Mouse (Mus musculus): ENCODE data around the gene Map3k14.

The Map3k14 gene

DNA sequence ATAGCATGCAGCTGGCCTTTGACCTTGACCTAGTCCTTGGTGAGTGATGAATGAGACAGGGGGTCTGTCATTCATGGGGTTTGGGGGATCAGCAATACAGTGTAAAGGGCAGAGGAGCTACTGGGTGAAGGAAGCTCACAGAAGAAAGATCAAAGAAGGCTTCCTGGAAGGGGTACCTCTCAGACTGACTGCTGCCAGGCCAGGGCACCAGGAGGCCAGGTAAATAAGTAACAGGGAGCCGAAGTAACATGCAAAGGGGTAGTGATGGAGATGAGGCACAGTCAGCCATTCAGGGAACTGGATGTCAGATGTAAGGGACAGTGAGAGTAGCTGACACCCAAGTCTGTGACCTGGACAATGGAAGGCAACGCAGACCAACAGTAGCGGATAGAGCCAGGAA is 5.6 kb upstream of the Map3k14 start:
- DNase-seq (ENCODE audit: low spot score in 2 of 2) = no peak

DNA sequence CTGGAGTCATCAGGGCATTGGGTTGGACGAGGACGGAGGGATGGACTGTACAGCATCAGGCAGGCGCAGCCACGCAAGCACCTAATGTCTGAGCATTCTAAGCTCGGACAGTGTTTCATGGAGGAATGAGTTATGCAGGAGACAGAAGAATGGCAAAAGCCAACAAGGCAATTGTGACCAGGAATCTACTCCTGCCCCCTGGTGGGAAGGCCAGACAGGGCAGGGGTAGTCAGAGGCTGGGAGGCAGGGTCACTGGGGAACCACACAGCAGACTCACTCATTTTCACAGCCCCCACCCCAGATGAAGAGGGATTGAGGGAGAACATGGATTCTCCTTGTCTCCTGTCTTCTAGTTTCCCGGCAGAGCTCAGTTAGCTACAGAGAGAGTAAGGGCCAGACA is 4.7 kb upstream of the Map3k14 start:
- DNase-seq (ENCODE audit: low spot score in 2 of 2) = no peak

DNA sequence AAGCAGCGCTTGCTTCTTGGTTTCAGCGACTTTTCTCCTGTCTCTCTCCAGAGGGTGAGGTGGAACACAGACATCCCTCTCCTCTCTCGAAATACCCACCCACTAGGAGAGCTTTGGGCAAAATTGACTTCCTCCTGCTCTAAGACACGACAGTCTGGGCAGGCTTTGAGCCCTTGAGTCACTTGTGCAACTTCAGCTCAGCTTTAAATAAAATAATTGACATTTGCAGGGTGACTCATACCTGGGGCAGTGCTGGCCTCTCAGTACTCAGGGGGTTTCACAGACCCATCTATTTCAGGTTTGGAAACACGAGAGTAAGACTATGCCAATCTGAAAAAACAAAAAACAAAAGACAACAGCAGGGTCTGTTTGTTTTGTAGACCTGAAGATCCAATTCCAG is 2.2 kb upstream of the Map3k14 start:
- no peak for DNase-seq (ENCODE audit: low spot score in 2 of 2)

DNA sequence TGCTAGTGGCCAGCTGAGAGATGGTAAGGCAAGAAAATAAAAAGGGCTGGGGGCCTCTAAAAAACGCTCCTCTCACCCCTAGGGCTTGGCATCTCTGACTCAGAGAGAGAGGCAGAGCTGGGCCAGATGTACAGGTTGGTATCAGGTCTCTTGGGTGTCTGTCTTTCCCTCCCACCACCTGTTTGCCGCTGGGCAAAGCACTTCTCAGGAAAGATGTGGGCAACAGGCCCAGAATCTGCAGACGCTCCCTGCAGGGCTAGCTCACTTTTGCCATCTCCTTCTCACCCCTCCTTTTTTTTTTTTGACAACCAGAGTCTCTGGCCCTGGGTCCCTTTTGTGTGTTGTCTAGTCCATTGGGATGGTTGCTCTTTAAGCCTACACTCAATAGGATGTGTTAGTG is 1.6 kb upstream of the Map3k14 start:
- no peak for DNase-seq (ENCODE audit: low spot score in 2 of 2)

DNA sequence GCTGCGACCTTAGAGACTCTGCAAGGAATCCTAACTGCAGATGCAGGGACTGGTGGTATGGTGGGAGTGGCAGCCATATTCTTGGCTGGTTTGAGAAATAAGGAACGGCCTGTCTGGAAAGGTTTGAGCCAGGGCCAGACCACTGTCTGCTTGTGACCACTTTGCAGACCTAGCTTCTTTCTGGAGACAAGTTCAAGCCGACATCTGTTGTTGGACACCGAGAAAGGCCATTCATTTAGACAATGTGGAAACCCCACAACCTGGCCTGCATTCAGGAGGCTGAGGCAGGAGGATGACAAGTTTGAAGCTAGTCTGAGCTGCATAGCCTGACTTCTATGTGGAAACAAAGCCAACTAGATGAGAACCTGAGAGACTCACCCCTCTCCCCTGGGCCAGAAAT is 1.1 kb upstream of the Map3k14 start:
- no peak for DNase-seq (ENCODE audit: low spot score in 2 of 2)

DNA sequence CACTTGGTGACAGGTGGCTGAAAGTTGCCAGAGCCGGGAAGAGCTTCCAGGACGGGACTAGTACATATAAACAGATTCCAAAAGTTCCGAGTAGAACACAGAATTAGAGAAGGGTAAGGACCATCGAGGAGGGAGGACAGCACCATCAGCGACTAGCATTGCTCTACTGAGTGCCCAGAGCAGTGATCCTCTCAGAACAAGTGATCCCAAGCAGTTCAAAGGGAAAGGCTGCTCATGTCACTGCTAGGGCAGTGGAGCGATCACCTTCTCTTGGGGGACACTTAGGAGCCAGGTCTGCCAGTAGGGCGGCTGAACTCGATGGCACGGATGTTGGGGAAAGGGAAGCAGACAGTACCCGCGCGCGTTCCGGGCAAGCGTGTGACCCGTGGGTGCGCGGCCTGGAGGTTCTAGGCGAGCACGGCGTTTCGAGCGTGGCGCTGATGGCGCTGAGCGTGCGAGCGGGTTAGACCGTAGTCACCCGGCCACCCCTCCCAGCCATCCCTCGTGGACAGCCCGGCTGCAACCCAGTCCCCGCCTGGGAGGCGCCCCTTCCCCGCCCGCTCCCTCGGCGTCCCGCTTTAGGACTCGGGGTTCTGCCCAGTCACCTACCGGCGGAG is 435 bp downstream of the Map3k14 start:
- no peak for DNase-seq (ENCODE audit: low spot score in 2 of 2)

DNA sequence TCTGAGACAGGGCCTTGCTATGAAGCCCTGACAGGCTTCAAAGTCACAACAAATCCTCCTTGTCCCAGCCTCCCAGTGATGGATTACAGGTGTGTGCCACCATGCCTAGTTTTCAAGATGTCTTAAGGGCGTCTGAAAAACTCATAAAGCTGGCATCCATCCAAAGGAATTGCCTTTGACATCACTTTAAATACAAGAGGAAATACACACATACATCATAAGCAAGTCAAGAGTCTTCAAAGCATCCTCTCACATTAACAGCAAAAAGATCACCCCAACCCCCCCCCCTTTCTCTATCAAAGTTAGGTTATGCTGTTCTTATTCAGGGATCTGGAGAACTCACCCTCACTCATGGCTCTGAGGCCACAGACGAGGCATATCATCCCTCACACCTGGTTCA is 1.4 kb downstream of the Map3k14 start:
- no peak for DNase-seq (ENCODE audit: low spot score in 2 of 2)

DNA sequence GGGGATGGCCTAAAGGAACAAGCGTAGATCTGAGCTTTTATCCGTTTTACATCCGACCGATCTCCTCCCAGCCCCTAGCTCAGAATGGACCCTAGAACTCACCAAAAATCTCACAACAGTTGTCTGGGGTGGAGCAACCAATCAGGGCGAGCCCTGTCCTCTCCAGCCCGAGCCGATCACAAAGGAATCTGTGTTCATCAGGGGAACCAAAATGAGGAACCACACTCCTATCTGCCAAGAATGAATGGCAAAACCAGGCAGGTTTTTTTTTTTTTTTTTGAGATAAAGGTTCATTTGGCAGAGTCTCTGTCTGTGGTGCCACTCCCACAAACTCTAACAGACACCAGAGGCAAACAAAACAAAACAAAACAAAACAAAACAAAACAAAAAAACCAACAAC is 2.1 kb downstream of the Map3k14 start:
- DNase-seq (ENCODE audit: low spot score in 2 of 2) = no peak

DNA sequence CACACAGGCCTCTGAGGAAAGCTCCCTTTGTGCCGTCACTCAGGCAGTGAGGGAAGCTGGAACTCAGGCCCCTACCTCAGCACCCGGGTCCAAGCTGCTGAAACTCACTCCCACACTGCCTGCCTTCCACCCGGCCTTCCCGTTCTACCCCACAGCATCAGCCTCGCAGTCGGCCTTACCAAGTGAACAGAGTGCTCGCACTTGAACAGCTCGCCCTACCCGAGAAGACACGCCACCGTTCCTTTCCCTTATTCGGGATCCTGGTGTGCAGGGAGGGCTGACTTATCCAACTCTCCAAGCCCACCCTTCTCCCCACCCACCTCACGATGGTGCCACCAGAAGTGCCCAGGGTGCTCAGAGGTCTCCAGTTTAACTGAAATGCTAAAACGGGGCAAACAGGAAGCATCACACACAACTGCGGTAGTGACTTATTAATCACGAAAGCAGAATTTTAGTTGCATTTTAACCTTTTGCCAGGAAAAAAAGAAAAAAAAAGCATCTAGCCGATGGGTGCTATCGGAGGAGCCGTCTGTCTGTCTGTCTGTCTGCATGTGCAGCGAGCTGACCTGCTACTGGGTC is 2.8 kb downstream of the Map3k14 start:
- DNase-seq (ENCODE audit: low spot score in 2 of 2) = no peak

DNA sequence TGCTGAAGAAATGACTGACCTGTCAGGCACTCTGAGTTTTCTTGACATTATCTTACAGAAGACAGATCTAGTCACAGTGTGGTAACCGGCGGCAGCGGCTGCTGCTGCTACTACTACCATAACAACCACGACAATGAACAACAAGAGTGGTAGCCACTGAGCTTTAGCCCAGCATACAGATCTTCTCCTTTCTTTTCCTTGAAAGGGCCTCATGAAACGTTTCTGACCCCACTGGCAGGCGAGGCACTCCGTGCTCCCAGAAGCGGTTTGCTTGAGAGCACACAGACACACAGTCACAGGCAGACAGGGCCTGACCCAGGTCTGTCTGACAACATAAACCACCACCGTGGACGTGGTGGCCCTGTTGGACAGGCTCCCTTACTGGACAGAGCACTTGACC is 3.7 kb downstream of the Map3k14 start:
- DNase-seq (ENCODE audit: low spot score in 2 of 2) = no peak

DNA sequence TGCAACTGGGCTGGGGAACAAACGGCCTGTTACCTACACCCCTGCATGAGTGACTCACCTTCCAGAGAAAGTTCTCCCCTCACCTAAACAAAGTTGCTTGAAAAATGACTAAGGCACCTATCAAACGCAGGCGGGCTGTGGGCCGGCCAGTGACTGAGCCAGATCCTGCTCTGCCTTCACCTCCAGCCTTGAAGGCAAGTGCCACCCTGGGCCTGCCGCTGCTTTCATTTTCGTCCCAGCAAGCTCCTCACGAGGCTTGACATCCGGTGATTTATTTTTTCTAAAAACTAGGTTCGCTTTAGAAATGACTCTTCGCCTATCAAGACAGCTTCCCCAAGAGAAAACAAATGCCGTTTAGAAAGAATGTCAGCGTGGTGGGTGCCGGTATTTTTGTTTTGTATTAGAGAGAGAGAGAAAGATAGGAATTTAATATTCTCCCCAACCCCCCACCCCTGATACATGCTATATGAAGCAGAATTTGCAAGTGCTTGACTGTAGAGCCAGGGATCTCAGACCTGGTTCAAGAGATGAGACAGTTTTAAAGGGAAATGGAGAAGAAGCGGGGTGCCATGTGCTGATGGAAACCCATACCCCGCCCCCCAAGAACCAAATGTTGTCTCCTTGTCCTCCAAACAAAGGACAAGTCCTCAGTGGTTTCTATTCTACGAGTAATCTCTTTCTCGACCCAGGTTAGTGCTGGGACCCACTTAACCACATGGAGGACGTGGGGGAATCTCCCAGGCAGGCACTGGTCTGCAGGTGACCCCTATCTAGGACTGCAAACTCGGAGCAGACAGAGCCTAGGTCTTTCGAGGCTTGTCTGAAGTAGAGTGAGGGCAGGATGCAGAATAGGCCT is 4.6 kb downstream of the Map3k14 start:
- peak in 1 of 2 experiments; percentile 36 for DNase-seq (ENCODE audit: low spot score in 2 of 2)

DNA sequence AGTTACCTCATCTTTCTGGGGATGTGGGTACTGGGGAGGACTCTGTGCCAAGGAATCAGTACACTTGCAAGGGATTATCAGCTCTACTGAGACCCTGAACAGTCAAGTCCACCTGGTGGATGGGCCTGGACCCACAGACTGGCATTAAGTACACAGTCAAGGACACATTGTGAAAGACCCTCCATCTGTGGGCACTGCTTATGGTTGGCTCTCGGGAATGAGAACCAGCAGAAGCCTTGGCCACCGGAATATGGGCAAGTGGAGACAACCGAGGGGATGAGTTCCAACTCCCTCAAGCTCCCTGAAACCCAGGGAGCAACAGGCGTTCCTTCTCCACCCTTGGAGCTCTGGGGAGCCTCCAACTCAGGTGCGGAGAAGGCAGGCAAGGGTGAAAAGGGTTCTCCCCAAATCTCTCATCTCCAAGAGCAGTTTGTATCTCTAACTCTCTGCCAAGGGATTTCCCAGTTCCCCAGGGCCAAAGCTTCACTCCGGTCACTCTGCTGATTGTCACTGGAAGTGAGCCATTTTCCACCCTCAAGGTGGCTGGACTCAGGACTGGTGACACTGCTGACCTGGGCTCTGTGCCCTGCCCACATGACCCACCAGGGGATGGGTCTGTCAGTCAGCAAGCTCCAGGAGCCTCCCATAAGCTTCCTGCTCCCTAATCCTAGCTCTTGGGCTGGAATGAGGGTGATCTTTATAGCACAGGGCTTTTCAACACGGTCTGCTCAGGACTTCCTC is 5.4 kb downstream of the Map3k14 start:
- DNase-seq (ENCODE audit: low spot score in 2 of 2) = no peak

DNA sequence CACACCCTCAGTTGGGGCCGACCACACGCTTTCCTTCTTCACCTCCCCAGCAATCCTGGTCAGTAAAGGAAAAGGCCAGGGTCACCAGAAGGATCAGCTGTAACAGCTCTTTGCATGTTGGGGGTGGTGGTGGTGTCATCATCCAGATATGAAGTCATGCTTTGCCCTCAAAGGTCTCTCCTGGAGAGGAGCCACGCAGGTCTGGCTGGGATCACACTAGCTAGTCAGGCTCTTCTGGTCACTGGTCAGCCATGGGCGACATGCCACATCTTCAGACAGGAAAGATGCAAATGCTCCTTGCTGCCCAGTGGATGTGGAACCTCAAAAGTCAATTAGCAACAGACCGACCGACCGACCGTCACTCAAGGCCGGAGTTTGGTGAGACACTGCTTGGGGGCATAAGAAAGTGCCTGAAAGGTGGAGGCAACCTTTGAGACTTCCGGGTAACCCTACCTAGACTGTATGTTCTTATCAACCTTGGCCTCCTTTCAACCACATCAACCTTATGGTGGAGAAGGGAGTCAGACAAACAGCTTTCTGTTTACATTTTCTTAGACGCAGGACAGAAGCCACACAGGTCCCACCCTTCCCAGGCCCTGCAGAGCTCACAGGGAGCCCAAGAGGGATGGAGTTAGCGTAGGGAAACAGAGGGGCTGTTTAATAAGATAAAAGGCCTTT is 6.6 kb downstream of the Map3k14 start:
- no peak for DNase-seq (ENCODE audit: low spot score in 2 of 2)

DNA sequence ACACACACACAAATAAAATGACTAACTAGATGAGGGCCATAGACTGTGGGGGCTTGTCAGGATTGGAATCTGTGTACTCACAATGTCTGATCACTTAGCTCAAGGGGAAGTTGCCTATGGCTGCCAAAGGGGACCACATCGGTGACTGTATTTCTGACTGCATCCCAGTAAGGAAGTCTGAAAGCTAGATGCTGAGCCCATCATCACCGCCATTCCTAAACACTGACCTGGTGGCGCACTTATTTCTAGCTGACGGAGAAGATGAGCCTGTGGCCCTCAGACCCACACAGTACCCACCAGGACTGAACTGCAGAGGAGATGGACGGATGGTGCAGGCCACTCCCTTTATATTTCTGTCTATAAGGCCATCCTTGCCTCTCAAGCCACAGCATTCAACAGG is 7.2 kb downstream of the Map3k14 start:
- no peak for DNase-seq (ENCODE audit: low spot score in 2 of 2)

DNA sequence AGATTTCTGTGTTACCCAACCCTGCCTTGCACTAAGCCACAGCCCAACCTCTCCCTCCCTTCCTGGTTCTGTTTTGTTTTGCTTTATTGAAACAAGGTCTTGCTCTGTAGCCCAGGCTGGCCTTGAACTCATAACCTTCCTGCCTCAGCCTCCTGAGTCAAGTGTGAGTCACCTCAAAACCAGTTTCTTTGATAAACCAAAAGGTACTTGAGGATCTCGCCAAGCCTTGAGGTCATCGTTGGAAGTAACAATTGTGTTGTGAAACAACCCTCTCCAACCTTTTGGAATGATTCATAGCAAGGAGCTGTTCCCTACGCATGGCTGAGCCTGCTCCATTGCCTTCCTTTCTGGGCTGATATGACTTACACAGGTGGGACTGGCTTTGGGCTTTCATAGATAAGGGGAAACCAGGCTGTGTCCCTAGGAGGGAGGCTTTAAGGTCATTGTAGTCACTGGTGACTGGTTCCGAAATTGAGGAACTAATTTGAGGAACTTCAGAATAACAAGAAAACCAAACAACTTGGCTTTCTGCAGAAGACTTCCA is 9.3 kb downstream of the Map3k14 start:
- no peak for DNase-seq (ENCODE audit: low spot score in 2 of 2)

DNA sequence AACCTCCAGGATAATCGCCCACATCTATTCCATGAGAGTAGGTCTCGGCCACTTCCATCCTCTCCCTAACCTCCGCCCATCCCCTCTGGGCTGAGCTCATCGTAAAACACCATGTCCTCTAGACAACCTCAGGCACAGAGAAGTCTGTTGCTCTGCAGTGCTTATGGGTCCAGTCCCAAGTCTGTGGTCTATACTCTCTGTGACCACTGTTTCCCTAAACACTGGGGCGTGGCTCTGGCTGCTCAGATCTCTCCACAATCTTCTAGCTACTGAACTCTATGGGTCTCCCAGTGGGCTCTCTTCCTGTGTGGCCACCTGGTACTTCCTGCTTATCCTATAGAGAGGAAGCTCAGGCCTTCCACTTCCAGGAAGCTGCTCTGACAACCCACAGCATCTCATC is 13.7 kb downstream of the Map3k14 start:
- no peak for DNase-seq (ENCODE audit: low spot score in 2 of 2)

DNA sequence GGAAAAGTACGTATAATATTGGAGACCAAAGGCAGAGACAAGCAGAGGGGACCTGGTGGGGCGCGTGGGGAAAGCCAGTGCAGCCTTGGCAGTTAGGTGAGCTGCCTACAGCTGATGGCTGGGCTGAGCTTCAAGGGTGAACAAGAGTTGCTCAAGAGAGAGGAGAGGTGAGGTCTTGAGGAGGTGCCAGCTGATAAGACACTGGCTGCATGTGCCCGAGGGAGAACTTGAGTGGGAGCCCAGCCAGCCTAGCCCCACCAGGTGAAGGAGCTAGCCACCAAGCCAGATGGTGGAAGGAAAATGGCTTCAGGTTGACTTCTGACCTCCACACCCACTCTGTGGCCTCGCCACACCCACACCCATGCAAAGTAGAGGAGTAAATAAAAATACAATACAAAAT is 14.9 kb downstream of the Map3k14 start:
- DNase-seq (ENCODE audit: low spot score in 2 of 2) = no peak

DNA sequence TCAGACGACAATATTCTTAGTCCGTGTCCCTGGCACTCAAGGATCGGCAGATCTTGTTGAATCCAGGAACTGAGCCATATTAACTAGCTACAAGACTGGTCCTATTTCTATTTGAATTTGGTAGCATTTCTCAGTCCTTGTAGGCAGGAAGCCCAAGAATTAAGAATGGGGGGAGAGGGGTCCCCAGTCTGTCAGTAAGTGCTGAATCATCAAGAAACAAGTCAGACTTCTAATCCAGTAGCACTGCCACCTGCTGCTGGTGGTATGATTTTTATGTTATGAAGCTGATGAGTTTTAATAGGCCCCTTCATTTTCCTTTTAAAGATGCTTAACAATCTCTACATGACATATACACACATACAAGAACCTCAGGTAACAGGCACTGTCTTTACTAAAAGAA is 16.9 kb downstream of the Map3k14 start:
- no peak for DNase-seq (ENCODE audit: low spot score in 2 of 2)

DNA sequence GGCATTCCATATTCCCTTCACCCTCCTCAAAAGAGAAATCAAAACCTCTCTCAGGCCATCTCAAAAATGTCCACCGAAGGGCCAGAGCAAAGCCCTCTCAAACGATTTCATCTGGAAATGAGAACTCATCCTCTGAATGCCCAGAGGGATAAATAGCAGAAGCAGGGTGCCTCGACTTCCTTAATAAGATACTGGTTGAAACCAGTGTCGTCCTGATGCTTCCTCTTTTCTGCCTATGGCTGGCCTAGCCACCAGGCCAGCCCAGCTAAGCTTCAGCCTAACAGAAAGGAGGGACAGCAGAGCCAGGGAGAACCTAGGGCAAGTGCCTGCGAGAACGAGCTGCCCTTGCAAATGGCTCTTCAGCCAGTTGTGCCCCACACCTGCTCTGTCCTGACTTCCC is 17.8 kb downstream of the Map3k14 start:
- DNase-seq (ENCODE audit: low spot score in 2 of 2) = no peak

DNA sequence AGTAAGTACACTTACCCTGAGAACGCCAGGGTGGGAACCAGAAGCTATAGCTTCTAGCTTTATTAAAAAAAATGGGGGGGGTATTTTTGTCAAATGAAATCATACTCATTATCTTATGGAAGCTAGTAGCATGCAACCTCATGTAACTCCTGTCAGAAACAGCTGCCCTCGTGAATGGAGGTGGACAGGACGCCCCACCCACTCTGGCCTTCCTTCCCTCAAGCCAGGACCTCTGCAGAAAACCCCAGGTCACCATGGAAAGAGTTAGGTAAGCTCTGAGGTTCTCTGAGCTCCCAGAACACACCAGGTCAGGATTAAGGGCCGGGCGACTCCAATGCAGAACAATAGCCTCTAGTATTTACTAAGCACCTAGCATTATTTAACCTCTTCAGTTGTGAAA is 18.4 kb downstream of the Map3k14 start:
- DNase-seq (ENCODE audit: low spot score in 2 of 2) = no peak

DNA sequence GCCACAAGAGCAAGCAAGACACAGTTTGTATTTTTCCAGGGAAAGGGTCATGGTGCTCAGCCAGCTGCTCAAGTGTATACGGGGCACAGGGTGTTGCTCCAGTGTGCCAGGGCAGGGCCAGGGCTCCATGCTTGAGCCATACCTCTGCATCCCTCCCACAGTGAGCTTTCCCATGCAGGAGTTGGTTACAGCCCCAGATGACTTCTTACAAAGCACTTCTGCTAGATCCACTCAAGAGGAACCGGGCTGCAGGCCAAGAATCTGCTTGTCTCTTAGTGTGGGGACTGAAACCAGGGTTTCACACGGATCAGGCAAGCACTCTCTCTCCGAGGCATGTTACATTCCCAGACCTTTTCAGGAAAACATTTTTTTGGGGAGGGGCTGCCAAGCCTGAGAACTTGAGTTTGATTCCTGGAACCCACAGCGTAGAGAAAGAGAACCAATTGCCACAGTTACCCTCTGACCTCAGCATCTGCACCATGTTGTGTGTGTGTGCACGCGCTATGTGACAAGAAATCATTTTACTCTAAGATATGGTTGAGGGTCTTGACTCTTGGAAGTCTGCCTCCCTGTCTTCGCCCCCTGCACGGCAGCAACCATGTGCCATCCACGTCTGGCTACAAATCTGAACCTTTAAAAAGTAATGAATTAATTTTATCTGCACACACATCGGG is 19.6 kb downstream of the Map3k14 start:
- DNase-seq (ENCODE audit: low spot score in 2 of 2) = peak in 1 of 2 experiments; percentile 63
